Mouse (Mus musculus): ENCODE data around the gene Atp23. TPM values are rescaled to one million over a fixed set of nuclear protein-coding genes. Genes with fewer than 3 reads are reported as not detected.
A peak's percentile ranks its signal among the peaks of the same experiment; 100 is the strongest.

Gene Atp23
- polyA plus RNA-seq, 2 experiments: 4.1 to 7.9 TPM

GRCm38 (mm10) chr10:126927101-126927961, 26.2 kb upstream of the Atp23 start:
- Histone ChIP-seq H3K9me3 (ENCODE audit: control insufficient read depth, low read length) (no peaks in the 10 kb centered on the region), H3K4me1 (replicated peaks; ENCODE audit: control insufficient read depth in 2 of 2, insufficient read depth in 2 of 2, low read length in 1 of 2) (peaks cover 0 to 6% of the 10 kb centered on the region in 2 experiments; a peak in 2 of 4 replicates), H3K9ac (replicated peaks) (no peak overlapping the region), H3K4me2 (ENCODE audit: low read depth) (no peak overlapping the region), H3K27me3 (ENCODE audit: control insufficient read depth, insufficient read depth, low read length) (peaks cover 21% of the 10 kb centered on the region), H3K36me3 (replicated peaks; ENCODE audit: control insufficient read depth, insufficient read depth, low read depth) (no peaks in the 10 kb centered on the region), H3K4me3 (ENCODE audit: insufficient read depth in 1 of 2, low read depth in 2 of 2, low read length in 2 of 2) (no peak overlapping the region), H3K27ac (no peak overlapping the region)
- no peak for TF ChIP-seq CTCF (IDR thresholded peaks at IDR 0.05; ENCODE audit: low read depth)
- ATAC-seq (ENCODE audit: insufficient read depth): no peak
- DNase-seq (ENCODE audit: low read depth in 3 of 3, low spot score in 3 of 3): no peak
- WGBS (ENCODE audit: insufficient replicate concordance): 28% methylated on average over 11 of the region's 11 CpGs

- H3K9ac ChIP-seq (replicated peaks): no peak overlapping the region
- H3K4me3 ChIP-seq (ENCODE audit: insufficient read depth in 1 of 2, low read depth in 2 of 2, low read length in 2 of 2): no peak overlapping the region
- peaks cover 21% of the 10 kb centered on the region for H3K27me3 ChIP-seq (ENCODE audit: control insufficient read depth, insufficient read depth, low read length)
- H3K27ac ChIP-seq: no peak overlapping the region
- no peaks in the 10 kb centered on the region for H3K36me3 ChIP-seq (replicated peaks; ENCODE audit: control insufficient read depth, insufficient read depth, low read depth)
- H3K9me3 ChIP-seq (ENCODE audit: control insufficient read depth, low read length): no peaks in the 10 kb centered on the region
- peaks cover 0 to 6% of the 10 kb centered on the region in 2 experiments; a peak in 2 of 4 replicates for H3K4me1 ChIP-seq (replicated peaks; ENCODE audit: control insufficient read depth in 2 of 2, insufficient read depth in 2 of 2, low read length in 1 of 2)
- ATAC-seq (ENCODE audit: insufficient read depth): no peak
- DNase-seq (ENCODE audit: low read depth in 3 of 3, low spot score in 3 of 3): no peak
- no peak overlapping the region for H3K4me2 ChIP-seq (ENCODE audit: low read depth)
- TF ChIP-seq CTCF (IDR thresholded peaks at IDR 0.05; ENCODE audit: low read depth) (no peak), EP300 (IDR thresholded peaks at IDR 0.05; ENCODE audit: low read depth) (no peak)
Observed at GRCm38 (mm10) chr10:126925391-126925790, 24.2 kb upstream of the Atp23 start.

GRCm38 (mm10) chr10:126924087-126924486, 22.9 kb upstream of the Atp23 start:
- Histone ChIP-seq H3K27ac (no peak overlapping the region), H3K9ac (replicated peaks) (no peak overlapping the region), H3K4me3 (ENCODE audit: insufficient read depth in 1 of 2, low read depth in 2 of 2, low read length in 2 of 2) (no peak overlapping the region), H3K9me3 (ENCODE audit: control insufficient read depth, low read length) (peaks cover 2% of the 10 kb centered on the region; the same call in 1 of the 2 replicates), H3K27me3 (ENCODE audit: control insufficient read depth, insufficient read depth, low read length) (peaks cover 18% of the 10 kb centered on the region), H3K4me1 (replicated peaks; ENCODE audit: control insufficient read depth in 2 of 2, insufficient read depth in 2 of 2, low read length in 1 of 2) (peaks cover 0 to 3% of the 10 kb centered on the region in 2 experiments; a peak in 1 of 4 replicates), H3K36me3 (replicated peaks; ENCODE audit: control insufficient read depth, insufficient read depth, low read depth) (no peaks in the 10 kb centered on the region), H3K4me2 (ENCODE audit: low read depth) (no peak overlapping the region)
- 35% methylated on average over 3 of the region's 3 CpGs for WGBS (ENCODE audit: insufficient replicate concordance)
- DNase-seq (ENCODE audit: low read depth in 3 of 3, low spot score in 3 of 3): no peak
- no peak for TF ChIP-seq EP300 (IDR thresholded peaks at IDR 0.05; ENCODE audit: low read depth)
- TF ChIP-seq CTCF (IDR thresholded peaks at IDR 0.05; ENCODE audit: low read depth): no peak
- no peak for ATAC-seq (ENCODE audit: insufficient read depth)

GRCm38 (mm10) chr10:126920220-126920619, 19.1 kb upstream of the Atp23 start:
- no peak for ATAC-seq (ENCODE audit: insufficient read depth)
- no peak overlapping the region for H3K4me2 ChIP-seq (ENCODE audit: low read depth)

GRCm38 (mm10) chr10:126919067-126919466, 17.9 kb upstream of the Atp23 start:
- TF ChIP-seq CTCF (IDR thresholded peaks at IDR 0.05; ENCODE audit: low read depth): peak; percentile 100
- no peak for TF ChIP-seq EP300 (IDR thresholded peaks at IDR 0.05; ENCODE audit: low read depth)

More at GRCm38 (mm10) chr10:126920220-126920619, 19.1 kb upstream of the Atp23 start:
- Histone ChIP-seq H3K27ac (no peak overlapping the region), H3K4me1 (replicated peaks; ENCODE audit: control insufficient read depth in 2 of 2, insufficient read depth in 2 of 2, low read length in 1 of 2) (no peaks in the 10 kb centered on the region), H3K27me3 (ENCODE audit: control insufficient read depth, insufficient read depth, low read length) (no peaks in the 10 kb centered on the region; the same call in 1 of the 2 replicates), H3K9me3 (ENCODE audit: control insufficient read depth, low read length) (peaks cover 2% of the 10 kb centered on the region; the same call in 1 of the 2 replicates), H3K4me3 (ENCODE audit: insufficient read depth in 1 of 2, low read depth in 2 of 2, low read length in 2 of 2) (no peak overlapping the region), H3K36me3 (replicated peaks; ENCODE audit: control insufficient read depth, insufficient read depth, low read depth) (no peaks in the 10 kb centered on the region), H3K9ac (replicated peaks) (no peak overlapping the region)
- TF ChIP-seq EP300 (IDR thresholded peaks at IDR 0.05; ENCODE audit: low read depth): no peak
- TF ChIP-seq CTCF (IDR thresholded peaks at IDR 0.05; ENCODE audit: low read depth): peak; percentile 46
- 83% methylated on average over 3 of the region's 3 CpGs for WGBS (ENCODE audit: insufficient replicate concordance)
- no peak for DNase-seq (ENCODE audit: low read depth in 3 of 3, low spot score in 3 of 3)

More at GRCm38 (mm10) chr10:126919067-126919466, 17.9 kb upstream of the Atp23 start:
- ATAC-seq (ENCODE audit: insufficient read depth): peak; percentile 69
- Histone ChIP-seq H3K36me3 (replicated peaks; ENCODE audit: control insufficient read depth, insufficient read depth, low read depth) (no peaks in the 10 kb centered on the region), H3K27ac (no peak overlapping the region), H3K9me3 (ENCODE audit: control insufficient read depth, low read length) (peaks cover 2% of the 10 kb centered on the region; the same call in 1 of the 2 replicates), H3K4me1 (replicated peaks; ENCODE audit: control insufficient read depth in 2 of 2, insufficient read depth in 2 of 2, low read length in 1 of 2) (no peaks in the 10 kb centered on the region), H3K27me3 (ENCODE audit: control insufficient read depth, insufficient read depth, low read length) (no peaks in the 10 kb centered on the region), H3K9ac (replicated peaks) (no peak overlapping the region), H3K4me2 (ENCODE audit: low read depth) (no peak overlapping the region), H3K4me3 (ENCODE audit: insufficient read depth in 1 of 2, low read depth in 2 of 2, low read length in 2 of 2) (no peak overlapping the region)
- 4% methylated on average over 9 of the region's 9 CpGs for WGBS (ENCODE audit: insufficient replicate concordance)
- DNase-seq (ENCODE audit: low read depth in 3 of 3, low spot score in 3 of 3): peak; percentile 69 to 77 (median 71)
